Mouse (Mus musculus): ENCODE results near the gene Arsb. TPM values are rescaled to one million over a fixed set of nuclear protein-coding genes. Genes with fewer than 3 reads are reported as not detected.

Arsb gene
- total and polyA plus RNA-seq, 2 experiments from 2014 or later: 13.6 to 16.3 TPM

- DNase-seq (no peak), ATAC-seq (no peak)
- H3K27ac ChIP-seq (ENCODE audit: low read depth, low read length): no peak overlapping the region
- H3K9me3 ChIP-seq (ENCODE audit: low read length): no peaks in the 10 kb centered on the region
- no peaks in the 10 kb centered on the region for H3K36me3 ChIP-seq (ENCODE audit: insufficient read depth)
- no peak overlapping the region for H3K4me2 ChIP-seq (ENCODE audit: low read depth)
- H3K9ac ChIP-seq: no peak overlapping the region
- WGBS: 74% methylated on average over 5 of the region's 5 CpGs
- H3K4me1 ChIP-seq (ENCODE audit: insufficient read depth): no peaks in the 10 kb centered on the region
- H3K27me3 ChIP-seq (ENCODE audit: insufficient read depth, low read length): no peaks in the 10 kb centered on the region; the same call in 1 of the 2 replicates
- no peak for TF ChIP-seq CTCF (IDR thresholded peaks at IDR 0.05; ENCODE audit: low read depth)
- H3K4me3 ChIP-seq (ENCODE audit: low read depth, low read length): no peak overlapping the region
Measured at GRCm38 (mm10) chr13:93909847-93910246, 138.4 kb downstream of the Arsb start.

DNA sequence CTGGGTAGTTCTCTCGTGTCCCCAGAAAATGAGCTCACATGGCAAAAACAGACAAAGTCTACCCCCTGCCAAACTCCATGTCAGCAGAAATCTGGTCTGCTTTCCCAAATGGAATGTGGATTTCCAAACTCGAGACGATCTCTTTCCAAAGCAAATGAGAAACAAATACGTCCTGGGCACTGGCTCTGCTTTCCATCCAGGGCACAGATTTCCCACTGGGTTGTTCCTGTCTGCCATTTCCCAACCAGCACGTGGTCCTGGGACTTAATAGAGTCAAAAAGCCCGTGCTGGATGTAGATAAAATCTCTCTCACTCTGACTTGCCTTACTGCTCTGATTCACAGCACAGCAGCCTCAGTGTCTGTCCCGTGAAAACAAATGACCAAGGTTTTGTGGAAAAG is 139.6 kb downstream of the Arsb start:
- H3K4me3 ChIP-seq (ENCODE audit: low read depth, low read length): no peak overlapping the region
- no peak overlapping the region for H3K4me2 ChIP-seq (ENCODE audit: low read depth)
- peak; percentile 35 for DNase-seq
- 0 out of 2 replicates have a peak overlapping the region, but pooled peaks have one; percentile 6 for H3K9ac ChIP-seq
- H3K9me3 ChIP-seq (ENCODE audit: low read length): no peaks in the 10 kb centered on the region
- no peak for TF ChIP-seq CTCF (IDR thresholded peaks at IDR 0.05; ENCODE audit: low read depth)
- 47% methylated on average over 7 of the region's 7 CpGs for WGBS
- H3K36me3 ChIP-seq (ENCODE audit: insufficient read depth): no peaks in the 10 kb centered on the region
- no peaks in the 10 kb centered on the region for H3K4me1 ChIP-seq (ENCODE audit: insufficient read depth)
- H3K27ac ChIP-seq (ENCODE audit: low read depth, low read length): no peak overlapping the region
- ATAC-seq: peak; percentile 43; the same call in 1 of the 2 replicates
- H3K27me3 ChIP-seq (ENCODE audit: insufficient read depth, low read length): no peaks in the 10 kb centered on the region; the same call in 1 of the 2 replicates

GRCm38 (mm10) chr13:93912326-93912915 is 141.0 kb downstream of the Arsb start:
- ATAC-seq (no peak), DNase-seq (no peak)
- 86% methylated on average over 5 of the region's 5 CpGs for WGBS
- no peak overlapping the region for H3K4me3 ChIP-seq (ENCODE audit: low read depth, low read length)
- H3K27me3 ChIP-seq (ENCODE audit: insufficient read depth, low read length): no peaks in the 10 kb centered on the region; the same call in 1 of the 2 replicates
- no peaks in the 10 kb centered on the region for H3K9me3 ChIP-seq (ENCODE audit: low read length)
- no peaks in the 10 kb centered on the region for H3K4me1 ChIP-seq (ENCODE audit: insufficient read depth)
- no peak overlapping the region for H3K4me2 ChIP-seq (ENCODE audit: low read depth)
- no peak overlapping the region for H3K9ac ChIP-seq
- TF ChIP-seq CTCF (IDR thresholded peaks at IDR 0.05; ENCODE audit: low read depth): no peak
- H3K36me3 ChIP-seq (ENCODE audit: insufficient read depth): no peaks in the 10 kb centered on the region
- no peak overlapping the region for H3K27ac ChIP-seq (ENCODE audit: low read depth, low read length)

- H3K27ac ChIP-seq (ENCODE audit: low read depth, low read length): no peak overlapping the region
- no peaks in the 10 kb centered on the region for H3K4me1 ChIP-seq (ENCODE audit: insufficient read depth)
- TF ChIP-seq CTCF (IDR thresholded peaks at IDR 0.05; ENCODE audit: low read depth): no peak
- no peak overlapping the region for H3K4me3 ChIP-seq (ENCODE audit: low read depth, low read length)
- ATAC-seq (no peak), DNase-seq (no peak)
- no peak overlapping the region for H3K9ac ChIP-seq
- no peaks in the 10 kb centered on the region; the same call in 1 of the 2 replicates for H3K27me3 ChIP-seq (ENCODE audit: insufficient read depth, low read length)
- no peak overlapping the region for H3K4me2 ChIP-seq (ENCODE audit: low read depth)
- 93% methylated on average over 3 of the region's 3 CpGs for WGBS
- H3K36me3 ChIP-seq (ENCODE audit: insufficient read depth): no peaks in the 10 kb centered on the region
- H3K9me3 ChIP-seq (ENCODE audit: low read length): no peaks in the 10 kb centered on the region
Measured at GRCm38 (mm10) chr13:93914206-93914605, 142.8 kb downstream of the Arsb start.

GRCm38 (mm10) chr13:93915641-93916570 is 144.5 kb downstream of the Arsb start:
- H3K27me3 ChIP-seq (ENCODE audit: insufficient read depth, low read length): no peaks in the 10 kb centered on the region; the same call in 1 of the 2 replicates
- H3K9me3 ChIP-seq (ENCODE audit: low read length): no peaks in the 10 kb centered on the region
- ATAC-seq (no peak; the same call in 1 of the 2 replicates), DNase-seq (no peak)
- H3K27ac ChIP-seq (ENCODE audit: low read depth, low read length): no peak overlapping the region
- no peaks in the 10 kb centered on the region for H3K36me3 ChIP-seq (ENCODE audit: insufficient read depth)
- no peaks in the 10 kb centered on the region for H3K4me1 ChIP-seq (ENCODE audit: insufficient read depth)
- no peak overlapping the region for H3K9ac ChIP-seq
- no peak overlapping the region for H3K4me2 ChIP-seq (ENCODE audit: low read depth)
- WGBS: 57% methylated on average over 16 of the region's 16 CpGs
- no peak overlapping the region for H3K4me3 ChIP-seq (ENCODE audit: low read depth, low read length)
- TF ChIP-seq CTCF (IDR thresholded peaks at IDR 0.05; ENCODE audit: low read depth): no peak

DNA sequence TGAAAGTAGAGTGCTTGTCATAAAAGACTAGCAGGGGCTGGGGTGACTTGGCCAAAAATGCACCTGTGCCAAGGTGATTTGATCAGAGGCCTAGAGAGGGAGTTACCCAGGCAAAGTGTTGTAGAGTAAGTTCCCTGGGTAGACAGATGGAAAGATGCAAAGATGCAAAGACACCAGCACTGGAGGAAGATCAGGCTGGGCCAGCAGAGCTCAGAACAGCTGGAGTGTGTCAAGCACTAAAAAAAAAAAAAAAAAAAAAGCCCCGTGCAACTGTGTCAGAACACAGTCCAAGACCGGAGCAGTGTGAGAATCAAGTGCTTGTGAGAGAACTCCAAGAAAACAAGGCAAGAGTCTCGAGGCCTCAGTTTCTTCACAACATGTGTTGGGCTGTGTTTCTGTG is 148.1 kb downstream of the Arsb start:
- H3K9ac ChIP-seq: no peak overlapping the region
- no peaks in the 10 kb centered on the region for H3K27me3 ChIP-seq (ENCODE audit: insufficient read depth, low read length)
- ATAC-seq (no peak), DNase-seq (no peak)
- H3K4me1 ChIP-seq (ENCODE audit: insufficient read depth): no peaks in the 10 kb centered on the region
- no peaks in the 10 kb centered on the region for H3K9me3 ChIP-seq (ENCODE audit: low read length)
- H3K36me3 ChIP-seq (ENCODE audit: insufficient read depth): no peaks in the 10 kb centered on the region
- H3K4me3 ChIP-seq (ENCODE audit: low read depth, low read length): no peak overlapping the region
- TF ChIP-seq CTCF (IDR thresholded peaks at IDR 0.05; ENCODE audit: low read depth): no peak
- no peak overlapping the region for H3K4me2 ChIP-seq (ENCODE audit: low read depth)
- WGBS: 79% methylated on average over 3 of the region's 3 CpGs
- no peak overlapping the region for H3K27ac ChIP-seq (ENCODE audit: low read depth, low read length)

All from forebrain, postnatal 0 days (tissue).